Mouse (Mus musculus): ENCODE measurements around the gene Ell.

Gene Ell

GRCm38 (mm10) chr8:70528182-70528797, 11.0 kb upstream of the Ell start:
- in situ Hi-C loops (cut with MboI; ENCODE audit: low pct_unique_long_range_greater_than_20kb in 1 of 2, low sequenced_read_pairs in 2 of 2, unreplicated experiment in 1 of 2) = no loop called here

DNA sequence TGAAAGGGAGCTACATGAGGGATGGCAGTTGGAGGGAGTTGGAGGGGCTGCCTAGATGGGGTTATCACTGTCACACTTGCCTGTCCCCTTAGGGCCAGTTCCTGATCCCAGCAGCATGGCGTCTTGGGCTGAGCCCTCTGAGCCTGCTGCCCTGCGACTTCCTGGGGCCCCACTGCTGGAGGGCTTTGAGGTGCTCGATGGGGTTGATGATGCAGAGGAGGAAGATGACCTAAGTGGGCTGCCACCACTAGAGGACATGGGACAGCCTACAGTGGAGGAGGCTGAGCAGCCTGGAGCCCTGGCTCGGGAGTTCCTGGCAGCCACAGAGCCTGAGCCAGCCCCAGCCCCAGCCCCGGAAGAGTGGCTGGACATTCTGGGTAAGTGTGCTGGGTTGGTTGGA, 10.0 kb upstream of the Ell start:
- in situ Hi-C loops (cut with MboI; ENCODE audit: low pct_unique_long_range_greater_than_20kb in 1 of 2, low sequenced_read_pairs in 2 of 2, unreplicated experiment in 1 of 2) = no loop called here

GRCm38 (mm10) chr8:70529741-70530161, 9.5 kb upstream of the Ell start:
- in situ Hi-C loops (cut with MboI; ENCODE audit: low pct_unique_long_range_greater_than_20kb in 1 of 2, low sequenced_read_pairs in 2 of 2, unreplicated experiment in 1 of 2) = no loop called here

DNA sequence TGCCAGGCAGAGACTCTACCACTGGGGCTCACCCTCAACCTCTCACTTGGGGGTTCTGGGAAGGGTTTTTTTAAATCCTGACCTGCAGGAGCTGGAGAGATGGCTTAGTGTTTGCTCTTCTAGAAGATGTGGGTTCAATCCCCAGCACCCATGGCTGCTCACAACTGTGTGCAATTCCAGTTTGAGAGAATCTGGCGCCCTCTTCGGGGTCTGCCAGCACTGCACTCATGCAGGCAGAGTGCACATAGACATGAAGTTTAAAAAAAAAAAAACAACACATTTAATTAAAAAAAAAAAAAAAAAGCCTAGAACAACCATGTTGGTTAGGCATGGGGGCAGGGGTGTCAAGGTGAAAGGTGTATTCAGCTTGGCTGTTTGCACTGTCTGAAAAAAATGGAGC, 8.9 kb upstream of the Ell start:
- in situ Hi-C loops (cut with MboI; ENCODE audit: low pct_unique_long_range_greater_than_20kb in 1 of 2, low sequenced_read_pairs in 2 of 2, unreplicated experiment in 1 of 2) = no loop called here

GRCm38 (mm10) chr8:70534281-70534680, 5.0 kb upstream of the Ell start:
- in situ Hi-C loops (cut with MboI; ENCODE audit: low pct_unique_long_range_greater_than_20kb in 1 of 2, low sequenced_read_pairs in 2 of 2, unreplicated experiment in 1 of 2) = no loop called here

DNA sequence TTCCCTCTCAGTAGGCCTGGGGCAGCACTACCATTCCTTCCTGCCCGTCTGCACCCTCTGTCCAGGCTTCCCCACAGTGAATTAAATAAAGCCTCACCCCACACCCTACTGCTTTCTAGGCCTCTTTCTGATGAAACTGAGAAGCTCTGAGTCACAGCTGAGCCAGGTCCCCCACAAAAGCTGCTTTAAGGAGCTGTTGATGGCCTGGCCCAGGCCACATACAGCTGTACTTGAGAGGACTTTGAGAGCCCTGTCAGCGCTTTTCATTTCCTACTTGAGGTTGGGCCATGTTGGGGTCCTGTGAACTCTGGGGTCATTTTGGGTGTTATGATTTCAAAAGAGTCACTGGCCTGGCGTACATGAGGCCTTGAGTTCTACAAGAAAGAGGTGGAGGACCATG, 4.0 kb upstream of the Ell start:
- in situ Hi-C loops (cut with MboI; ENCODE audit: low pct_unique_long_range_greater_than_20kb in 1 of 2, low sequenced_read_pairs in 2 of 2, unreplicated experiment in 1 of 2) = no loop called here

DNA sequence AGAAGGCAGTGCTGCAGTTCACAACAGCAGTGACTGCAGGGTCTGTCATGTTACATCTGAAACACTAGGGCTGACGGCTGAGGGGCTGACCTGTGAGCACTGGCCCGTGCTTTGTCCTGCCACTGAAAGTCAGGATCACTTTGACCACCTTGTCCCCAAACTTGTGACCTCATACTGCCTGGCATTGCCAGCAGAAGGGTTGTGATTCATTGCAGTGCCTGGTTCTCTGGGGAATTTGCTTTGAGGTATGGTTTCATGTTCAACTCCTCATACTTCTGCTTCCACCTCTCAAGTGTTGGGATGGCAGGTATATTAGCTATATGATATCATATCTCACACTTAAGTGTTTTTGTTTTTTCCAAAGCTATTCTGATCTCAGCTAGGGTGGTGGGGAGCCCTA, 3.6 kb upstream of the Ell start:
- in situ Hi-C loops (cut with MboI; ENCODE audit: low pct_unique_long_range_greater_than_20kb in 1 of 2, low sequenced_read_pairs in 2 of 2, unreplicated experiment in 1 of 2) = no loop called here

DNA sequence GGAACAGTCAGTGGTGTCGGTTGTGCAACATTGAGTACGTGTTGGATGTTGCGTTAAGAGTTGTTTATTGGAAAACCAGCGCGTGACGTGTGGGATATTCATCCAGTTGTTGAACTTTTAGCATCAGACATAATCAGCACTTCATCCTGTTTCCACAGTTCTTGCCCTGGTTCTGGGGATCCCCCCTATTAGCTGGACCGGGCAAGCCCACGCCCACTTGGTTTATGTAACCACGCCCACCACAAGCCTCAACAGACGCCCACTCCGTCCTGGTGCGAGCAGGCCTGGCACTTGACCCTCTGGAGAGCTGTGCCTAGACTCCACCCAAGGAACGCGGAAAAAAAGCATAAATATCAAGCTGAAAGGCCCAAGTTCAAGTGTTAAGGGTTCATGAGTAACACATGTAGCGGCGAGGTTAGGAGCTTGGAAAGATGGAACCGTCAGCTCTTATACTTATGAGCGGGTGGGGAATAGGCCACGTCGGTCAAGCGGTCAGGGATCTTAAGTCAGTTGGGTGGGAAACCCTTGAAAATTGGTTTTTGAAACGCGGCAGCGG, 1.2 kb upstream of the Ell start:
- in situ Hi-C loops (cut with MboI; ENCODE audit: low pct_unique_long_range_greater_than_20kb in 1 of 2, low sequenced_read_pairs in 2 of 2, unreplicated experiment in 1 of 2) = no loop called here

- in situ Hi-C loops (cut with MboI; ENCODE audit: low pct_unique_long_range_greater_than_20kb in 1 of 2, low sequenced_read_pairs in 2 of 2, unreplicated experiment in 1 of 2) = no loop called here
Observed at GRCm38 (mm10) chr8:70538633-70539076, 602 bp upstream of the Ell start.

DNA sequence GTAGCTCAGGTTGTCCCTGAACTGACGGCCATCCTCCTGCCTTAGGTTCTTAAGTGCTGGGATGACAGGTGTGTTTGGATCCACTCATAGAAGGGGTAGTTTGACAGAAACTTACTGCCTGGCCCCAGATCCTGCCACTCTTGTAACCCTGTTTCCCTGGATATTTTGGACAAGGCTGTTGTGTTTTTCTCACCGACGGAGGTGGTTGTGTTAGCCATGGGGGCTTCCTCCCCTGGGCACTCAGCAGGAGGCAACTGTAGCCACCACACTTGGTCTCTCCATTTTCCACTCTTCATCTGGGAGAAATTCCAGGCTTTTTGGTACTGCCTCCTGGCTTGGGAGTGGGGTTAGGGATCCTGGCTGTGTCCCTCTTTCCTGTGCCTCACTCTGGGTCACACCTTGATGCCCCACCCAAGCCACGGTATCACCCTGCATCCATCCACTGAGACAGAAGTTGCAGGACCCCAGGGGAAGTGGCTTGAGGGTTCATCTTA, 803 bp downstream of the Ell start:
- in situ Hi-C loops (cut with MboI; ENCODE audit: low pct_unique_long_range_greater_than_20kb in 1 of 2, low sequenced_read_pairs in 2 of 2, unreplicated experiment in 1 of 2) = no loop called here

DNA sequence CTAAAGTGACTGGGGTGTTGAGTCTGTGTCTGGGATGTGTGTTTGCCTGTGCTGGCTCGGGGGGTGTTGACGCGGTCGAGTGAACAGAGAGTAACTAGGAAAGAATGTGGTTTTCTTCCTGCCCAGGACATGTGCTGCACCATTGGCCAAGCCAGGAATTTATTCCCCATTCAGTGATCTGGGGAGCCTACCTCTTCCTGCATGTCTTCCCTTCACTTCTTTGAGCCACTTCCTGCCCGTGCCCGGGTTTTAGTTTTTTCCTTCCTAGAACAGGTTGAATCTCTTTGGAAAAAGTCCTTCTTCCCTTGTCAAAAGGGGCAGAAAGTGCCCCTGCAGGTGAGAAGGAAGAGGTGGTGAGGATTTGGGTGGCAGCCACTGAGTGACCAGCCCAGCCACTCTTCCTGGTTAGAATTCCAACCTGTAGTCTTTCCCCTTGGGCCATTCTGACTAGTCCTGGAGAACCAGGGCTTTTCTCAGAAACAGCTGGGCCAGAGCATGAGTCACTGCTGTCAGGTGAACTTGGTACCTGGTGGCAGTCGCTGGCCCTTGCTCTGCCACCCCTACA, 1.3 kb downstream of the Ell start:
- in situ Hi-C loops (cut with MboI; ENCODE audit: low pct_unique_long_range_greater_than_20kb in 1 of 2, low sequenced_read_pairs in 2 of 2, unreplicated experiment in 1 of 2) = no loop called here

- in situ Hi-C loops (cut with MboI; ENCODE audit: low pct_unique_long_range_greater_than_20kb in 1 of 2, low sequenced_read_pairs in 2 of 2, unreplicated experiment in 1 of 2) = no loop called here
Observed at GRCm38 (mm10) chr8:70541081-70541480, 1.8 kb downstream of the Ell start.

GRCm38 (mm10) chr8:70544200-70544687, 5.0 kb downstream of the Ell start:
- in situ Hi-C loops (cut with MboI; ENCODE audit: low pct_unique_long_range_greater_than_20kb in 1 of 2, low sequenced_read_pairs in 2 of 2, unreplicated experiment in 1 of 2) = no loop called here

- in situ Hi-C loops (cut with MboI; ENCODE audit: low pct_unique_long_range_greater_than_20kb in 1 of 2, low sequenced_read_pairs in 2 of 2, unreplicated experiment in 1 of 2) = no loop called here
Observed at GRCm38 (mm10) chr8:70546412-70546811, 7.2 kb downstream of the Ell start.

GRCm38 (mm10) chr8:70547762-70548161, 8.5 kb downstream of the Ell start:
- in situ Hi-C loops (cut with MboI; ENCODE audit: low pct_unique_long_range_greater_than_20kb in 1 of 2, low sequenced_read_pairs in 2 of 2, unreplicated experiment in 1 of 2) = no loop called here

DNA sequence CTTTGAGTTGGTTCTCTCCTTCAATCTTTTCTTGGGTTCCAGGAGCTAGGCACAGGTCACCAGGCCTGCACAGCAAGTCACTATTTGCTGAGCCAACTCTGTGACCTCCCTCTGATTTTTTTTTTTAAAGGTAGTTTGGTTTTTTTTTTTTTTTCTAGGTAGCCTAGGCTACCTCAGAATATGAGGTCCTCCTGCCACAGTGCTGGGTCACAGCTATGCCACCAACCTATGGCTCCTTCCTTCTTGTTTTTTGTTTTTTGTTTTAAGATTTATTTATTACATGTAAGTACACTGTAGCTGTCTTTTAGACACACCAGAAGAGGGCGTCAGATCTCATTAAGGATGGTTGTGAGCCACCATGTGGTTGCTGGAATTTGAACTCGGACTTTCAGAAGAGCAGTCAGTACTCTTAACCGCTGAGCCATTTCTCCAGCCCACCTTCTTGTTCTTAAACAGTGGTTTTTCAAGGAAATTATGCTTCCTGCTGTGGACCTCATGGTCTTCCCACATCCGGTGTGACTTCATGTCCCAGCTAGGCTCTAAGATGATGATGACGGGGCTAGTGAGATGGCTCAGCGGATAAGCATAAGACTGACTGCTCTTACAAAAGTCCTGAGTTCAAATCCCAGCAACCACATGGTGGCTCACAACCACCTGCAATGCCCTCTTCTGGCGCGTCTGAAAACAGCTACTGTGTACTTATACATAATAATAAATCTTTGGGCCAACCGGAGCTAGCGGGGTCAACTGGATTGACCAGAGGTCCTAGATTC, 10.3 kb downstream of the Ell start:
- in situ Hi-C loops (cut with MboI; ENCODE audit: low pct_unique_long_range_greater_than_20kb in 1 of 2, low sequenced_read_pairs in 2 of 2, unreplicated experiment in 1 of 2) = no loop called here

- in situ Hi-C loops (cut with MboI; ENCODE audit: low pct_unique_long_range_greater_than_20kb in 1 of 2, low sequenced_read_pairs in 2 of 2, unreplicated experiment in 1 of 2) = no loop called here
Observed at GRCm38 (mm10) chr8:70551558-70552161, 12.4 kb downstream of the Ell start.

DNA sequence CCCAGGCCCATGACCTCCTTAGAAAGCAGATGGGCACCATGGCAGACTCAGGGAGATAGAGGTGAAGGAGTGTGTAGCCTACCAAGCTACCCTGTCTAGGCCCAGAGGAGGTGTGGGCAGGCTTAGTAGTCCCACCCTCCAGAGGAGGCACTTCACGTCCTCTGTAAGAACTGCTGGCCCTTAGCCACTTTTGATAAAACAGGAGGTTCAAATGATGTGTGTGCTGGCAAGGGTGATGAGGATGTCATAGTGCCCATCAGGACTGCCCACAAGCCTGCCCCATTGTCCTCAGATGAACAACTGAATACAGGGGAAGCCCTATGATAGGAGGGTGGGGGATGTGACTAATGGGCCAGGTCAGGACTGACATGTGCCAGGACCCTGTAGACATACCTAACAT, 13.6 kb downstream of the Ell start:
- in situ Hi-C loops (cut with MboI; ENCODE audit: low pct_unique_long_range_greater_than_20kb in 1 of 2, low sequenced_read_pairs in 2 of 2, unreplicated experiment in 1 of 2) = no loop called here

DNA sequence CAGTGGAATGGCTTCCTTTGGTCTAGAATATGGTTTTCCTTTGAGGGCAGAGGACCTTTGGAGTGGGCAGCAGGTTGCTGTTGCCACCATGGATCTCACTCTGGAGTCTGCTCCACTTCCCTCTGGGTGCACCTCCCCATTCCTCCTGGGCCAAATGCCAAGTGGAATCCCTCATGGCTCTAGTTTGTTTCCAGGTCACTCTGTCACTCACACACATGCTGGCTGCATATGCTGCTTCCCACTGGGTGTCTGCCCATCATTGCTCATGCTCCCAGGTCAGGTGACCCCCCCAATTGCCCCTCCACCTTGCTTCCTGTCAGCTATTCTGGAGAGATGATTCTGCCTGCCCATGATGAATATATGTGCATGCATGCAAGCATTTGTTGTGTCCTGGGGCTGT, 14.5 kb downstream of the Ell start:
- in situ Hi-C loops (cut with MboI; ENCODE audit: low pct_unique_long_range_greater_than_20kb in 1 of 2, low sequenced_read_pairs in 2 of 2, unreplicated experiment in 1 of 2) = no loop called here

All from mouse embryonic stem cell (cell line).